Mouse (Mus musculus) heart, adult 2 months (tissue): ENCODE measurements at regions not wholly inside any gene's neighbourhood (a gene's known extent, or its start where the extent isn't known, plus 50 kb on each side); places are given as distances from the start of the nearest gene placed in this dataset.

Experiments
- CTCF ChIP-seq: fragments of 200-600 bp; IDR thresholded peaks from 2 replicates; pipeline ENCODE4 v1.8.1; 2022; ENCODE audit warnings: antibody characterized with exemption, mild to moderate bottlenecking, moderate library complexity
- EP300 ChIP-seq: fragments of 200-500 bp; IDR thresholded peaks from 2 replicates; pipeline ENCODE4 v1.6.1; 2011; ENCODE audit warnings: low read depth, low read length, control low read depth; ENCODE audit not compliant: insufficient read depth
- POLR2A ChIP-seq: fragments of 200-500 bp; IDR thresholded peaks from 2 replicates; pipeline ENCODE4 v1.6.1; 2011; ENCODE audit warnings: mild to moderate bottlenecking, low read depth, low read length, control low read depth; ENCODE audit not compliant: insufficient read depth

GRCm38 (mm10) chr4:101361779-101362178 is 57.3 kb upstream of the Ak4 start:
- TF ChIP-seq CTCF: peak; percentile 61
- TF ChIP-seq EP300: no peak
- TF ChIP-seq POLR2A: no peak
